Mouse (Mus musculus) heart, adult 2 months (tissue): ENCODE data around the gene Tmem179.
A peak's percentile ranks its signal among the peaks of the same experiment; 100 is the strongest.

Source experiments
- CTCF ChIP-seq: fragments of 200-600 bp; IDR thresholded peaks from 2 replicates; pipeline ENCODE4 v1.8.1; 2022; ENCODE audit warnings: antibody characterized with exemption, mild to moderate bottlenecking, moderate library complexity
- EP300 ChIP-seq: fragments of 200-500 bp; IDR thresholded peaks from 2 replicates; pipeline ENCODE4 v1.6.1; 2011; ENCODE audit warnings: low read depth, low read length, control low read depth; ENCODE audit not compliant: insufficient read depth
- POLR2A ChIP-seq: fragments of 200-500 bp; IDR thresholded peaks from 2 replicates; pipeline ENCODE4 v1.6.1; 2011; ENCODE audit warnings: mild to moderate bottlenecking, low read depth, low read length, control low read depth; ENCODE audit not compliant: insufficient read depth

- TF ChIP-seq POLR2A (no peak), EP300 (peak; percentile 98), CTCF (peak; percentile 89)
Observed at GRCm38 (mm10) chr12:112551861-112552375, 35.4 kb upstream of the Tmem179 start.
